Mouse (Mus musculus): ENCODE data around the gene Plekha7.
A peak's percentile ranks its signal among the peaks of the same experiment; 100 is the strongest.

Plekha7 gene

DNA sequence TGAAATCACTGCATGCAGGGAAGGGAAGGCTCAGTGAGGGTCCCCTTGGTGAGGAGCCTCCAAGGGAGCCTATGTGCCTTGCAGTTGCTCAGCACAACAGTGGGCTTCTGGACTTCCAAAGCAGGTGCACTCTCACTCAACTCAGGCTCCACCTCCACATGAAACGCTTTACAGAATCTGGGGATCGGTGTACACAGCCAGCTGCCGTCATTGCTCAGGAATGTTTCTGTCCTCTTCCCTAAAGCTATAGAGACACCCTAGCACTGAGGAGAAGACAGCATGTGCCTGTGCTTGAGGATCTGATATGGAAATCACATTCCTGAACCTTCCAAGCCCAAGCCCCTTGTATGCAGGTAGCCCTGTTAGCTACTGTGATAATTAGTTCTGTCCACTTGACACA, 120.7 kb downstream of the Plekha7 start:
- DNase-seq (ENCODE audit: low spot score in 2 of 2), result no peak

DNA sequence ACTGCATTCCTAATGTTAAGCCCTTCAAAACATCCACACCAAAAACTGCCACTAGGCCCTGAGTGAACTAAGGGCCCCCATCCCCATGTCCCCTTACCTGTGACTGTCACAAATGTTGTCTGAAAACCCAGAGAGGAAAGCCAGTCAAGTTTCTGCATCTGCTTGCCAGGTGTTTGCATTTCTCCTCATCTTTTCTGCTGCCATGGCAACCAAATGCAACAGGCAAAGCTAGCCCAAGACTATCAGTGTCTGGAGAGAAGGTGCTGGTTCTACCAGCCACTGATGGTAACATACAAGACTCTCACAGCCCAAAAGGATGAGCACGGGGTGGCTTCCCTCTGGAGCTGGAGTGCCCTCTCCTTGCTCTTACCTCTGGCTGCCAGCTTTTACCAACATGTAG, 121.3 kb downstream of the Plekha7 start:
- DNase-seq (ENCODE audit: low spot score in 2 of 2), result no peak

DNA sequence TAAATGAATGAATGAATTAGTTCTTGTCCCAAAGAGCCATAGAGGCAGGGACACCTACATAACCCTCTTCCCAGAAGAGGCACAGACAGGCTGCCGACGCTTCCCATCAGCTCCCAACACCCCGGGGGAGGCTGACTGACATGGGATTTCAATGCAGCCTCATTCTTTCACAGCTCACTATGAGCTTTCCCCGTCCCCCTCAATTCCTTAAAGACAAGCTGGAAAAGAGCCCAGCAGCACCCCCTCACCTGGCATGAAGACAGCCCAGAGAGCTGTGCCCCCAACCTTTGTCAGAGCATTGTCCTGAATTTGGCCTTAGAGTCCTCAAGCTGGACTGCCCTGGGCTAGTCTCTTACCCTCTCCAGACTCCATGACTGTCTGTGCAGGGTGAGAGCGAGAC, 122.0 kb downstream of the Plekha7 start:
- peak in 1 of 2 experiments; percentile 45 for DNase-seq (ENCODE audit: low spot score in 2 of 2)

DNA sequence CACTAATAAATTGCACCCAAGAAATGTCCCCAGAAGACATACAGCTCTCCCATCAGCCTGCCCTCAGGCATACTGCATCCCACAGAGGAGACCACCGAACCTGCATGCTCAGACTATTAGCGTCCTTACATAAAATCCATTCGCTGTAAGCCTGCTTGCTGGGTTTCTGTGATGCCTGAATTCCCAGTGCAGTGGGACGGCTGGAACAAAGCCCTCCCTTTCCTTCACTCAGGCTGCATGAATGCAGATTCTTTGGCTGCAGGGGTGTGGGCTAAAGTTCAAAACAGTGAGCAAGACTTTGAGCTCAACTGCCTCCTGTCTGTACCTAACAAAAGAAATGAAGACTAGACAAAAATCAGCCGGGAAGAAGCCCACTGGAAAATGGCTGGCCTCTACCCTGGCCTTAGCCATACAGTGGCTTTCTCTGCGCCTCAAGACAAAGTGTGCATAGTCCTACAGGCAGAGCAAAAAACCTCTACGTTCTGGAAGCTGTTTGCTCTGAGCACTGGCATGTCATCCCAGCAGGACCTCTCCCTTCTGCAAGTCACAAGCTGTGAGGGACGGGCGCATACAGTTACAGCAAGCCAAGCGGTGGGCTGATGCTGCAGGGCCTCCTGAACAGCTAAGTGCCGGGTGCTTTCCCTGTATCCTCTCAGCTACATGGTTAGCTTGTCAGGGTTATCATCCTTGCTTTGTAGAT, 123.7 kb downstream of the Plekha7 start:
- DNase-seq (ENCODE audit: low spot score in 2 of 2), result no peak

DNA sequence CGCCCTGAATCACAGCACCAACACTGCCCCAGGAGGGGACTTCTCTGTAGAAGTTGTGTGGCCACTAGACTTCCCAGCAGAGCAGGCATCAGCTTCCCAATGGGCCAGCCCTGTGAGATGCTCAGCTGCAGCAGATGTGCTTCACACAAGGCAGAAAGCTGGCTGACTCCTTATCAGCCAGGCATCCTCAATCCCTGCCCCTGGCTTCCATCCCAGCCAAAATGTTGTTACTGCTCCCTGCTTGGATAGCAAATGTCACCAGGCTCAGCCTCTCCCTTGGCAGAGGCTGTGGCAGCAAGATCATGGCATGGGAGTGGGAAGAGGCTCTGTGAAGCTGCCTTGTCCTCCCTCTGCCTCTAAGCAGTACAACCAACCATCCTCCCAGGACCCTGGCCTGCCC, 125.7 kb downstream of the Plekha7 start:
- no peak for DNase-seq (ENCODE audit: low spot score in 2 of 2)

DNA sequence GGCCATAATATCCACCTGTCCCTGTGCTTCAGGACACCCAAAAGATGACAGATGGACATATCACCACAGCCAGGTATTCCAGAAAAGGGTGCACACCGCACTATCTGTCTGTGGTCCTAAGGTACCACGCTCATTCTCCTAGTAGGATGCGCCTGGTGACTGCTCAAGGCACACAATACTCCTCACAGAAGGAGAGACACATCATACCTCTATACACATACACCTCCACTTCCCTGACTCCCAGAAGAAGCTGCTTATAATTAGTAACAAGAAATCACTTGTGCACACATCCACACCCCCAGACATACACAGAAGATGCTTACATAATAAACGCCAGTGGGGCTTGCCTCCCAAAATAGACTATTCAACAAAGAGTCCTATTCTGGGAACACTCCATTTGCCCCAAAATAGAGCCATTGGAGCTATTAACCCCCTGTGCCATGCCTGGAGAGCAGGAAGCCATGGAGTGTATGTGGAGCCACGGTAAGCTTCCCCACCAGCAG, 126.7 kb downstream of the Plekha7 start:
- no peak for DNase-seq (ENCODE audit: low spot score in 2 of 2)

DNA sequence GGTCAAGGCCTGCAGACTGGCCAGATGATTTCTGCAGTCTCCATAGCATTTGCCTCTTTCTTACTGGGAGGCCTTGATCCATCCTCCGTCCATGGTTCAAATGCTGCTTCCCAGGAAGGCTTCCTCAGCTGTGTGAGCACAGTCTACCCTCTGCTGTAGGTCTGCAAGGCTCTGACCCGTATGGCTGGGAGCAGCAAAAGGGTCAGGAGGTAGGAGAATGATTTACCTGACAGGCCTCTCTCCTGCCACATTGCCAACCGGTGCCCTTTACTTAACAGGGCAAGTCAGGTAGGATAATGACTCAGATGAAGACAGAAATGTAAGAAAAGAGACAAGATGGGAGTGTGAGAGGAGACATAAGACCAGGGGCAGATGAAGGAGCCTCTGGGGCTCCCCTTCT, 129.3 kb downstream of the Plekha7 start:
- DNase-seq (ENCODE audit: low spot score in 2 of 2), result no peak

DNA sequence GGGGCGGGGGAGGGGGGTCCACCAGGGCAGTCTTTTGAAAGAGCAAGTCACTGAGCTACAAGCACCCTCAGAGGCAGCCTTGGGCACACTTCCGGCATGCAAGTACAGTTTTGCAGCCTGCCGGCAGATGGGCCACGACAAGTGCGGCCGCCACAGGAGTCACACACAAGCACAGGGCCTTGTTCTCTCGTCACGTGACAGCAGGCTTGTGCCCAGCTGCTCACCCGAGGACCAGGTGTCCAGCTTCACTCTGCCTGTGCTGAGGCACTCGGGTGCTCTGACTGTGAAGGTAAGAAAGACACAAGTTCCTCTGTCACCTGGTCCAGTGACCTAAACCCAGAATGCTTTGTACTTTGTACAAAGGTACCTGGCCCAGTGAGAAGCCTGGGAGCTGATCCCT, 135.4 kb downstream of the Plekha7 start:
- no peak for DNase-seq (ENCODE audit: low spot score in 2 of 2)

DNA sequence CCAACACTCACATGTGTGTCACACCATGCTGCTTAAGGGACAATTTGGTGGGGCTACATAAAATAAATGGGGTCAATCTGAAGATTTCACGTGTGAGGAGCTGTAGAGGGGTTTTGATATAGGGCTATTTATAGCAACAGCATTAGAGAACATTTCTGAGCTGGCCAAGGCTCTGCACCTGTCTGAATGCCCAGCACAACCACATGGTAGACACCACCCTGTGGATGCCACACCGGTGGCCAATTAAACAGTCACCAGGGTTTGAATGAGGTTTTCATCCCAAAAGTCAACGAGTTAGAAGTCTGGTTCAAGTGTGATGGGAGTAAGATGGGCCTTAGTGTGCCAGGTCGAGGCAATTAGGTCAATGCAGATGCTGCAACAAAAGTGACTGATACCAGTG, 138.8 kb downstream of the Plekha7 start:
- DNase-seq (ENCODE audit: low spot score in 2 of 2), result no peak

DNA sequence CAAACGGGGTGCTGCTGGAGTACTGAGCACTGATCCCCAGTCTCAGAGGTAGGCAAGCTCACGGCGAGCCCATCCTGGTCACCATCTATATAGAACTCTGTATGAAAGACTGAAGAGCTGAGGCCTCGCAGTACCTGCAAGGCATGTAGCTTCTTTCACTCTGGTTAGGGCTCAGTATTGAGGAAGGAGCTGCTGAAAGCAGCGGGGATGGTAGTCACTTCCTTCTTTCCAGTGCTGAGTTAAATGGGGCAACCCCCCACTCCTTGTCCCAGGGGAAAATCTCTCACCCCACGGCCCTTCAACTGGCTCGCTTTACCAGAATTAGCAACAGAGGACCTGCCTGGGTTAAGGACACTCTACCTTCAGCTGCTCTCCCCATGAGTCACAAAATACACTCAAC, 140.0 kb downstream of the Plekha7 start:
- DNase-seq (ENCODE audit: low spot score in 2 of 2), result no peak

DNA sequence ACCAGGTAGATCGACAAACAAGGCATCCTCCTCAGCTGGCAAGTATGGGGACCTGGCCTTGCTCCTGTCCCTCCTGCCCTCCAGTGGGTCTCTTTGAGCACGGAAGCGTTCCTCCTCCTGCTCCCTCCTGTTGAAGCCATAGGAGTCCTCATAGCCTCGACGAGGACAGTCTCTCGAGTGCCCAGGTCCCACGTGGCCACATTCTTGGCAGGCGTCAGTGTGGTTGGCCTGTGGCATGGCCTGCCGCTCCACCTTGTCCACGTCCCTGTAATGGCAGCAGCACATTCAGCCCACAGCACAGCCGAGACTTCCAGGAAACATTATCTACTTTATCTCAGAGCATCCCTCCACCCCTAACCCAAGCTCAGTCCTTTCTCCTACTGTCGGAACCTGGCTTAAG, 143.9 kb downstream of the Plekha7 start:
- no peak for DNase-seq (ENCODE audit: low spot score in 2 of 2)

DNA sequence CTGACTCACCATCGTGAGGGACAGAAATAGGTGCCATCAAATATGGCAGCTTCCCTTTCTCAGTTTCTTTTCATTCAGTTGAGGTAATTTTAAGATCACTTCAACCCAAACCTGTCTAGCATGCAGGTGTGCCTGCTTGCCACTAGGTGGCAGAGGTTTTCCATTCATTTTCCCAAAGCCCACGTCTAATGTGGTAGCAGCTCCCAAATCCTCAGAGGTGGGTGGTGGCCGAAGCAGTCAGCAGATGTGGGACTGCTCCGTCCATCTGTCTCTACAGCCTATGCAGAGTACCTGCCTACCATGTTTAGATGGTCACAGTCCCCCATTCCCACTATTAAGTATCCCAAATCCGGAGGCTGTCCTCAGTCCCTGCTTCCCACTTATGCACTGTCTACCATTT, 146.6 kb downstream of the Plekha7 start:
- no peak for DNase-seq (ENCODE audit: low spot score in 2 of 2)

DNA sequence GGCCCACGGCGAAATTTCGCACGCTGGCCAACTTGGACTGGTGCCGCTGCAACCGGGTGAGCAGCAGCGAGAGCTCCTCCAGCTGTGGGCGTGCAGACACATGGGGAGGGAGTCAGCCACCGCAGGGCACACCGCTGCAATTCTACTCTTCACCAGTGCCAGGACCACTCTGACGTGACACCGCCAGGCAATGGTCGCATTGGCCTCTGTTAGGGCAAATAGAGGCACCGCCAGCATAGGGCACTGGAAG, 151.4 kb downstream of the Plekha7 start:
- DNase-seq (ENCODE audit: low spot score in 2 of 2), result no peak

DNA sequence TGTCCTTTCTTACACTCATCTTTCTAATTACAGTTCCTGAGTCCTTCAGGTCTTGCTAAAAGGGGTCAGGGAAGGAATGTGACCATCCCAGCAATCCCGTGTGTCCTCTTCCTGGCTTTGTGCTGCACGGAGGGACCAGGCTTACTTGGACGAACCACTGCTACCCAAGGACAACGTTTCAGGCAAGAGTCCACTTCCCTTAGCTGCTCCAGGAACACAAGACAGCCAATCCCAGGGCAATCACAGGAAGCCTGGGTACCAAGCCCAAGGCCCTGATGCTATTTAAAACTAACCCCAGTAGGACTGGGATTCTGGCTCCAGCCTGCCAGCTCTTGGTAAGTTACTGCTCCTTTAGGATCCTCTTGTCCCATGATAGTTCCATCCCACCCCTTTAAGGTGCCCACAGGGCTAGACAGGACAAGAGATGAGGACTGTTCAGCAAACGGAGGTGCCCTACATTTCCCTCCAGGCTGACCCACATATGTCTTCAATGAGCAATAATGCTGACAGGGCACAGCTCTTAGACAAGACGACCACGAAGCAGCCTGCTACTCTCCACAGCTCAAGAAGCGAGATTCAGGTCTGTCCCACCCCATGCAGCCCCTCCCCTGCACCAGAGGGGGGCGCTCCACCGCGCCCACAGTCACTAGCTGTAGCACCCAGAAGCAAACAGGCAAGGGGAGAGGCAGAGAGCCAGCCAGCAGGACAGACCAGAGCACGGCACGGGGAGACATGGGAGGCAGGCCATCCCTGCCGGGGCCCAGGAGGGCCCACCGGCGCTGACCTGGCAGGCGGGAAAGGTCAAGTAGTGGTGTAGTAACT, 151.9 kb downstream of the Plekha7 start:
- DNase-seq (ENCODE audit: low spot score in 2 of 2), result no peak

DNA sequence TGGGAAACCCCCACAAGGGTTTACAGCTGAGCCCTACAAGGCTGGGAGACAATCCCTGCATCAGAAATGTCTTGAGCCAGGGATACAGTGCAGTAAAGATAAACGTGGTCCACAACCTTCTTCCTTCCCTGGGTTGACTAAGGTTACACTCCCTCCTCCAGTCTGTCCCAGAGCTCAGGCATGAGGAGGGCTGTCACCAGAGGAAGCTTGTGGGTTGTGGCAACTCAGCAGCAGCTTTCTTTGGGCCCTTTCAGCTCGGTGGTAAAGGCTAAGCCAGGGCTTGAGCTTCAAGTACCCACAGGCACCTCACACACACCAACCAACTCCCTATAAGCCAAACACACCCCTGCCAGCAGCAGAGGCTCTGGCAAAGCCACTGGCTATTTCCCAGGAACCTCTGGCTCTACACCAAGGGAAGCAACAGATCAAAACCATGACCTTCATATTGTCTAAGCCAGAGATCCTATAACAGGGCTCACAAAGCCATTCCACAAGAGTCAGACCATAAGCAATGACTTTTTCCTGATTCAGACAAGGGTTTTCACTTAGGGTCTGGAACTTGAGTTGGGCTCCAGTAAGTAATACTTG, 154.3 kb downstream of the Plekha7 start:
- no peak for DNase-seq (ENCODE audit: low spot score in 2 of 2)

DNA sequence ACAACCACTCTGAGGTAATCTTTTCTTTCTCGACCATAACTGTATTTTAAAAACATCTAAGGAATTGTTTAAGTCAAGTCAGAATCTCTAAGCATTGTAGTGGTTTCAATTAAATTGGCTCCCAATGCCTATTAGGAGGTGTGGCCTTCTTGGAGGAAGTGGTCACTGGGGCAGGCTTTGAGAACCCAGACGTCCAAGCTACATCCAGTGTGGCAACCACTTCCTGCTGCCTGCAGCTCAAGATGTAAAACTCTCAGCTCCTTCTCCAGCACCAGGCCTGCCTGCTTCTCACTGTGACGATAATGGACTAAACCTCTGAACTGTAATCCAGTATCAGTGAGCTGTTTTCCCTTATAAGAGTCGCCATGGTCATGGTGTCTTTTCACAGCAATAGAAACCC, 158.6 kb downstream of the Plekha7 start:
- no peak for DNase-seq (ENCODE audit: low spot score in 2 of 2)

DNA sequence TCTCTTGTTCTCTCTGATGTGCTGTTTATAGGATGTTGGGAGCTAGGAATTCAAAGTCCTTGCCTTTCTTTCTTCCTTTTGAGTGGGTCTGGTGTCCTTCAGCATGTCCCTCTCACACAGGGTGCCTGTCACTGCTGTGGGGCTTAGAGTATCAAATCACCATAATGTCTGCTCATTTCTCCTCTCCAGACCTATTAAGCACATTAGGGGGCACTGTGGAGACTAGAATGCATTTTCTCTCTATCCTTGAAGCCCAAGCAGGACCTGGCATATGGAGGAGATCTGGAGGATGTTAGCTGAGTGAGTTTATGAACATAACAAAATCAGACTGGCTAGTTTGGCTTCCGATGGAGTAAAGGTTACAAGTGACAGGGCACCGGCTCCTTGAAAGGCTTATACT, 161.1 kb downstream of the Plekha7 start:
- no peak for DNase-seq (ENCODE audit: low spot score in 2 of 2)

DNA sequence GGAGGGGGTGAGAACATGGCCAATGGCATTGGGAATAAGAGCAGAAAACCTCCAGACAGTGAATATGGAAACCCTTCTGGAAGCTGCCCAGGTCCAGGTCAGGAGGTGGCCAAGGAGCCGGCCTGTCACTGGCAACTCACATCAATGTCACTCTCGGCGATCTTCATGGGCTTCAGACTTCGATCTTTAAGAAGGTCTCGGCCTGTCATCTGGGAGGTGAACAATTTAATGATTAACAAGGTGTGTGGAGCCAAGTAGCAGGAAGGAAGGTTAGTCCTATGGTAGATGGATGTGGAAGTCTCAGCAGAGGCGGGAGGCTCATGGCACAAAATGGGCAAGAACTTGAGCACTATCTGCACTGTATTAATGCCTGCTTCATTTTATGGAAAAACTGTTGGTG, 163.1 kb downstream of the Plekha7 start:
- DNase-seq (ENCODE audit: low spot score in 2 of 2), result no peak

DNA sequence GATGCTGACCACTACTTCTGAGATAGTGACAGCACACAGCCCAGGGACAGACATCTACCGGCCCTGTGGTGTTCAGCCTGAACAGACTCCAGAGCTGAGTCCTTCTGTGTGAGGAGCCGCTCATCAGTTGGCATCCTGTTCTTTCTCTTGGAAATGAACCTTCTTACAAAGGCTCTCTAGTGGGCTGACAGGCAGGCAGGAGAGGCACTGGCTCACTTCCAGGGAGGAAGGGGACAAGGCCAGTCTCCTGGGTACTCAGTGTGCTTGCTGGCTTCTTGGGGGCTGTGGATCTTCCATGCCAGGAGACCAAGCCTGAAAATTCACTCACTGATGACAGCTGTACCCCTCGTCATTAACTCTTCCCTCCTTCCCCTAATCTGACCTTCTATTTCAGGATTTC, 170.5 kb downstream of the Plekha7 start:
- DNase-seq (ENCODE audit: low spot score in 2 of 2), result no peak

DNA sequence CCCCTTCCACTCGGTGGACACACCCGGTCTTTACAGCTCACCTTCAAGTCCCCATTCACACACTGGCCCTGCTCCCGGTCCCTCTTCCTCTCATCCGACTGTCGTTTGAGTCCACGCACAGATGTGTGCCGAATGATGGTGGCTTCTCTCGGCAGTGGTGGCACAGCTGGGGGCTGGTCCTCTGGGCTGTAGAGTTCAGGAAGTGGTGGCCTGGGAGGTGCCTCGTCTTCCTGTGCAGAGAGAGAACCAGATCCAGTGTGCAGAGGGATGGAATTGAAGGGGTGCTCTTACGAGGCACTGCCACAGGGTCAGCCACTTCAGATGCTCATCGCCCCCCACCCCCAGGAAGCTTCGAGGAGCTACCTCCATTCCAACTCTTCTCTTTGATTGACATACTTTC, 171.0 kb downstream of the Plekha7 start:
- DNase-seq (ENCODE audit: low spot score in 2 of 2), result no peak

DNA sequence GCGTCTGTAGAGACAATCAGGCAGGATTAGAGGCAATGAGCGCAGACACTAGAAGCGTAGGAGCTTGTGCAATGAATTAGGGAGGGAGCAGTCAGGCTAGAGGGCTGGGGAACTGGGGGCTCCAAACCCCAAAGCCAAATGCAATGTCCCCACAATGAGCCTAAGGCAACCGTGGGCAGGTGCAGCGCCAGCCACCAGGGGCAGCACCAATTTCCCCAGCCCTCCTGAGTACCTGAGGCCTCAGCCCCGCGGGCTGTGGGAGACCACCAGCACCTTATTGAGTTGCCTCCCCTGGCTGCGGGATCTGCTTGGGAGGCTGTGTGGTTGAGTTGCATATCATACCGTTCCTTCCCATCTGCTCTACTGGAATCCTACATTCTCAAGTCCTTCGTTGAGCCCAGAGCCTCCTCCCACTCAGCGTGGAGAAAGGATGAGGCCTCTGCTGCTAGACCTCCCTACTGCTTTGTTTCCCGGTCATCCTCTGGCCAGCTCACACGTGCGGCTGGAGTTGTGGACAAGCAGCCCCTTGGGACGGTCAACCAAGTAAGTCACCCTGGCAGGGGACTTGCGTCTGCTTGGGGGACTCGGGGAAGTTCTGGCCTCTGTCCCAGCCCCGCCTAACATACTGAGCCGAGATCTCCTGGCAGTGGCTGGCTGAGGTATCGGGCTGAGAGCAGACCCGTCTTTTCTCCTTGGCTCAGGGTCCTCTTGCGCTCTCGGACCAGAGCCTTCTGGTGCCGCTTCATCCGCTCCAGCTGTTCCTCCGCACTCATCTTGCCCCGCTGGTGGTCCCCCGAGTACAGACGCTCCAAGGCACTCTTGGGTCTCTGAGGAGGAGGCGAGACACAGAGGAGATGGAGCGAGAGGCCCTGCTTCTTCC, 173.5 kb downstream of the Plekha7 start:
- no peak for DNase-seq (ENCODE audit: low spot score in 2 of 2)

DNA sequence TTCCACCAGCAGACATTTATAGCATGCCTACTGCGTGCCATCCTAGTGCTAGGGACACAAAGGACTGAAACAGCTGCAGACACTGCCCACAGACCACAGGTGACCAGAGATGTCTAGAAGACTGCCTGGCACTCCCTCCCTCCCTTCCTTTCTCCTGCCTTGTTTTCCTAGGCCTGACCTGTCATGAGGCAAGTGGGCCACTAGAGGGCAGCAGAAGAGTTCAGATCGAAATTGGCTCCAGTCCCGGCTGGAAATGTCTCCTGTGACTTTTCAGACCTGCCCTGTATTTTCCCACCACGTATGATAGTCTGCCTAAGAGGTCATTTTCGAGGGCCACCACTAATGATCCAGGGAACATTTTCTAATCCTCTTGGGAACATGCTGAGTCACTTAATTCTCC, 176.1 kb downstream of the Plekha7 start:
- peak; percentile 60 to 71 for DNase-seq (ENCODE audit: low spot score in 2 of 2)

Data from right cerebral cortex, postnatal 36 days (tissue).